Mouse (Mus musculus): ENCODE data around the gene Shisa5. TPM values are rescaled to one million over a fixed set of nuclear protein-coding genes. Genes with fewer than 3 reads are reported as not detected.
A peak's percentile ranks its signal among the peaks of the same experiment; 100 is the strongest.

Shisa5 gene
- polyA plus RNA-seq, 1 experiment: 428 TPM

DNA sequence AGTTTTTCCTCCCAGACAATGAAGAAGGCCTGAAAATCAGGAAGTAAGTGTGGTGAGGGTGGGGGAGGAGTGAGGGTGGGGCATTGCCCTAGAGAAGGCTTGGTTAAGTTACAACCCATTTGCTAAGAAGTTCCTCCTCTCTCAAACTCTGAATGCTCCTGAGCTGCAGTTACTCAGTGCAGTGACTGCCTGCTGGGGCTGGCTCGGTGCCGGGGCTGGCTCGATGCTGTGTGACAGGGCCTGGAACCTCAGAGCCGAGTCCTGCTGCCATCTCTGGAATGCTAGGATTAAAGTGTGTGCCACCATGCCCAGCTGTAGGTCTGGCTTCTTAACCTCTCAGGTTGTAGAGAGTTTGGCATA is 39.2 kb upstream of the Shisa5 start:
- Histone ChIP-seq H3K4me3 (ENCODE audit: insufficient read depth, low read length) (peak overlapping the region; percentile 22; the same call in 1 of the 2 replicates), H3K27ac (ENCODE audit: insufficient read depth, low read depth, low read length) (peak overlapping the region; percentile 85), H3K4me1 (ENCODE audit: control insufficient read depth, insufficient read depth, low read length) (peaks cover 46% of the 10 kb centered on the region)
- TF ChIP-seq CTCF (IDR thresholded peaks at IDR 0.05; ENCODE audit: low read depth, low read length) (no peak), POLR2A (IDR thresholded peaks at IDR 0.05; ENCODE audit: borderline replicate concordance, low read depth, low read length) (no peak)

DNA sequence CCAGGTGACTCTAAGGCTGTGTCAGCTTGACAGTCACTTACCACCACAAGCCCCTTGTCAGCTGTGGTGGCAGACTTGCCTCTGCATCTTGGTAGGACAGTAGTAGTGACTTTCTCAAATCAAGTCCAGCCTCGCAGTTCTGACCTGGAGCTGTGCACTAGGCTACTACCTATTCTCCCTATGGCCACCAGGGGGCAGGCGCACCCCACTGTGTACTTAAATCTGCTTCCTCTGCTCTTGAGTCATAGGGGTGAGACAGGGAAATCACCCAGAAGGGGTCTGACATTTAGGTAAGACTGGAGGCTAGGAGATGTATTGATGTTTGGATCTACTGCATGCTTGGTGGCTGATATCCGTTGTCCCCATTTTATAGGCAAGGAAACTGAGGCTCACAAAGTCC is 37.6 kb upstream of the Shisa5 start:
- no peak for TF ChIP-seq POLR2A (IDR thresholded peaks at IDR 0.05; ENCODE audit: borderline replicate concordance, low read depth, low read length)
- peak; percentile 94 for TF ChIP-seq CTCF (IDR thresholded peaks at IDR 0.05; ENCODE audit: low read depth, low read length)
- H3K27ac ChIP-seq (ENCODE audit: insufficient read depth, low read depth, low read length): no peak overlapping the region
- peaks cover 35% of the 10 kb centered on the region for H3K4me1 ChIP-seq (ENCODE audit: control insufficient read depth, insufficient read depth, low read length)
- H3K4me3 ChIP-seq (ENCODE audit: insufficient read depth, low read length): no peak overlapping the region

GRCm38 (mm10) chr9:109003201-109003600 is 35.2 kb upstream of the Shisa5 start:
- no peak overlapping the region for H3K4me3 ChIP-seq (ENCODE audit: insufficient read depth, low read length)
- H3K4me1 ChIP-seq (ENCODE audit: control insufficient read depth, insufficient read depth, low read length): peaks cover 18% of the 10 kb centered on the region
- H3K27ac ChIP-seq (ENCODE audit: insufficient read depth, low read depth, low read length): no peak overlapping the region
- no peak for TF ChIP-seq CTCF (IDR thresholded peaks at IDR 0.05; ENCODE audit: low read depth, low read length)
- TF ChIP-seq POLR2A (IDR thresholded peaks at IDR 0.05; ENCODE audit: borderline replicate concordance, low read depth, low read length): no peak

DNA sequence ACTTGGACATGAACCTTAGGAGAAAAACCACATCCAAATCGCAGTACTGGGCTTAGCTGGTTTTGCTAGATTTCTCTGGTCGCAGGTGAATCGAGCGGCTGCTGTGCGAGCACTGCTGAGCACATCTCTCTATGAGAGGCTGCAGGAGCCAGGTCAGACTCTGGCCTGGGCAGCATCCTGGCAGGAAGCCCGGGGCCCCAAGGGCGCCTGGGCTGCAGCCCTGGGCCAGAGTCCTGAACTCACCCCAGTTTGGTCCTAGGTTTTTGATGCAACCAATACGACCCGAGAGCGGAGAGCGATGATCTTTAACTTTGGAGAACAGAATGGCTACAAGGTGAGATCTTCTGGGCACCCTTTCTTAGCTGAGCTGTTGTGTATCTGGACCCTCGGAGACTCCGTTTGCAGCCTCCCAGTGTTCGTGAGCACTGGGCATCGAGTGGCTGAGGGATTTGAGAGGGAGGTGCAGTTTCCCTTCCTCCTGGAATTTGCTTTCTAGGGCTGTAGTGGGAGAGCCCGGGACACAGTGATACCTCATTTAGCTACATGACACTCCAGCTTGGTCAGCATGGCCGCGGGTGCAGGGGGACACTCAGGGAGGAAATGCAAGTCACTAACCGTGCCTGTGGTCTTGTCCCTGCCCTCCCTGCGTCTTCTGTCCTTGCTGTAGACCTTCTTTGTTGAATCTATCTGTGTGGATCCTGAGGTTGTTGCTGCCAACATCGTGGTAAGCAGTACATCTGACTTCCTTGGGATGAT is 31.2 kb upstream of the Shisa5 start:
- Histone ChIP-seq H3K4me3 (ENCODE audit: insufficient read depth, low read length) (no peak overlapping the region), H3K27ac (ENCODE audit: insufficient read depth, low read depth, low read length) (no peak overlapping the region), H3K4me1 (ENCODE audit: control insufficient read depth, insufficient read depth, low read length) (no peaks in the 10 kb centered on the region)
- TF ChIP-seq CTCF (IDR thresholded peaks at IDR 0.05; ENCODE audit: low read depth, low read length) (no peak), POLR2A (IDR thresholded peaks at IDR 0.05; ENCODE audit: borderline replicate concordance, low read depth, low read length) (no peak)

GRCm38 (mm10) chr9:109008081-109008480 is 30.3 kb upstream of the Shisa5 start:
- no peaks in the 10 kb centered on the region for H3K4me1 ChIP-seq (ENCODE audit: control insufficient read depth, insufficient read depth, low read length)
- no peak for TF ChIP-seq POLR2A (IDR thresholded peaks at IDR 0.05; ENCODE audit: borderline replicate concordance, low read depth, low read length)
- no peak for TF ChIP-seq CTCF (IDR thresholded peaks at IDR 0.05; ENCODE audit: low read depth, low read length)
- H3K4me3 ChIP-seq (ENCODE audit: insufficient read depth, low read length): no peak overlapping the region

GRCm38 (mm10) chr9:109008994-109009635 is 29.2 kb upstream of the Shisa5 start:
- no peaks in the 10 kb centered on the region for H3K4me1 ChIP-seq (ENCODE audit: control insufficient read depth, insufficient read depth, low read length)
- TF ChIP-seq CTCF (IDR thresholded peaks at IDR 0.05; ENCODE audit: low read depth, low read length) (no peak), POLR2A (IDR thresholded peaks at IDR 0.05; ENCODE audit: borderline replicate concordance, low read depth, low read length) (no peak)
- H3K27ac ChIP-seq (ENCODE audit: insufficient read depth, low read depth, low read length): no peak overlapping the region
- H3K4me3 ChIP-seq (ENCODE audit: insufficient read depth, low read length): no peak overlapping the region

More at GRCm38 (mm10) chr9:109008081-109008480, 30.3 kb upstream of the Shisa5 start:
- no peak overlapping the region for H3K27ac ChIP-seq (ENCODE audit: insufficient read depth, low read depth, low read length)

GRCm38 (mm10) chr9:109009636-109010315 is 28.6 kb upstream of the Shisa5 start:
- H3K4me1 ChIP-seq (ENCODE audit: control insufficient read depth, insufficient read depth, low read length): no peaks in the 10 kb centered on the region
- no peak overlapping the region for H3K4me3 ChIP-seq (ENCODE audit: insufficient read depth, low read length)
- TF ChIP-seq CTCF (IDR thresholded peaks at IDR 0.05; ENCODE audit: low read depth, low read length): no peak
- TF ChIP-seq POLR2A (IDR thresholded peaks at IDR 0.05; ENCODE audit: borderline replicate concordance, low read depth, low read length): no peak

GRCm38 (mm10) chr9:109010316-109010690 is 28.1 kb upstream of the Shisa5 start:
- no peaks in the 10 kb centered on the region for H3K4me1 ChIP-seq (ENCODE audit: control insufficient read depth, insufficient read depth, low read length)
- no peak for TF ChIP-seq CTCF (IDR thresholded peaks at IDR 0.05; ENCODE audit: low read depth, low read length)
- no peak for TF ChIP-seq POLR2A (IDR thresholded peaks at IDR 0.05; ENCODE audit: borderline replicate concordance, low read depth, low read length)
- H3K4me3 ChIP-seq (ENCODE audit: insufficient read depth, low read length): no peak overlapping the region
- H3K27ac ChIP-seq (ENCODE audit: insufficient read depth, low read depth, low read length): no peak overlapping the region

More at GRCm38 (mm10) chr9:109009636-109010315, 28.6 kb upstream of the Shisa5 start:
- H3K27ac ChIP-seq (ENCODE audit: insufficient read depth, low read depth, low read length): no peak overlapping the region

- no peak overlapping the region for H3K27ac ChIP-seq (ENCODE audit: insufficient read depth, low read depth, low read length)
- H3K4me1 ChIP-seq (ENCODE audit: control insufficient read depth, insufficient read depth, low read length): peaks cover 17% of the 10 kb centered on the region
- TF ChIP-seq CTCF (IDR thresholded peaks at IDR 0.05; ENCODE audit: low read depth, low read length): no peak
- no peak overlapping the region for H3K4me3 ChIP-seq (ENCODE audit: insufficient read depth, low read length)
Observed at GRCm38 (mm10) chr9:109015397-109015796, 23.0 kb upstream of the Shisa5 start.

Data from bone marrow macrophage, adult 2 months (primary cell).